Mouse (Mus musculus): ENCODE results near the gene Klf1. TPM values are rescaled to one million over a fixed set of nuclear protein-coding genes. Genes with fewer than 3 reads are reported as not detected.

The Klf1 gene
- polyA plus RNA-seq, 1 experiment from 2014 or later, result 12.9 TPM

- H3K27ac ChIP-seq (ENCODE audit: low read depth, low read length), result no peak overlapping the region
- WGBS, result 88% methylated on average over 3 of the region's 3 CpGs
Measured at GRCm38 (mm10) chr8:84877297-84878035, 24.3 kb upstream of the Klf1 start.

GRCm38 (mm10) chr8:84878915-84879314 is 22.8 kb upstream of the Klf1 start:
- Histone ChIP-seq H3K9ac (ENCODE audit: low read length) (no peak overlapping the region), H3K27ac (ENCODE audit: low read depth, low read length) (no peak overlapping the region), H3K4me2 (ENCODE audit: low read depth) (no peak overlapping the region), H3K27me3 (ENCODE audit: control insufficient read depth, insufficient read depth, low read length) (no peaks in the 10 kb centered on the region), H3K4me3 (ENCODE audit: low read depth, low read length) (no peak overlapping the region), H3K36me3 (ENCODE audit: control insufficient read depth, insufficient read depth, low read length) (no peaks in the 10 kb centered on the region), H3K4me1 (ENCODE audit: control insufficient read depth, insufficient read depth, low read length) (no peaks in the 10 kb centered on the region), H3K9me3 (ENCODE audit: control insufficient read depth, low read length) (no peaks in the 10 kb centered on the region)
- 81% methylated on average over 1 of the region's 1 CpGs for WGBS
- DNase-seq (ENCODE audit: low spot score) (no peak), ATAC-seq (ENCODE audit: insufficient read depth, low FRiP score, low TSS enrichment) (no peak)

More at GRCm38 (mm10) chr8:84877297-84878035, 24.3 kb upstream of the Klf1 start:
- H3K36me3 ChIP-seq (ENCODE audit: control insufficient read depth, insufficient read depth, low read length), result no peaks in the 10 kb centered on the region
- peaks cover 2% of the 10 kb centered on the region; the same call in 1 of the 2 replicates for H3K27me3 ChIP-seq (ENCODE audit: control insufficient read depth, insufficient read depth, low read length)
- H3K9me3 ChIP-seq (ENCODE audit: control insufficient read depth, low read length), result no peaks in the 10 kb centered on the region
- no peak for DNase-seq (ENCODE audit: low spot score)
- no peak overlapping the region for H3K9ac ChIP-seq (ENCODE audit: low read length)
- H3K4me3 ChIP-seq (ENCODE audit: low read depth, low read length), result no peak overlapping the region
- H3K4me1 ChIP-seq (ENCODE audit: control insufficient read depth, insufficient read depth, low read length), result peaks cover 1% of the 10 kb centered on the region; the same call in 1 of the 2 replicates
- ATAC-seq (ENCODE audit: insufficient read depth, low FRiP score, low TSS enrichment), result no peak
- no peak overlapping the region for H3K4me2 ChIP-seq (ENCODE audit: low read depth)

- H3K4me3 ChIP-seq (ENCODE audit: low read depth, low read length), result no peak overlapping the region
- H3K27ac ChIP-seq (ENCODE audit: low read depth, low read length), result no peak overlapping the region
- no peaks in the 10 kb centered on the region for H3K9me3 ChIP-seq (ENCODE audit: control insufficient read depth, low read length)
- 90% methylated on average over 4 of the region's 4 CpGs for WGBS
- no peaks in the 10 kb centered on the region for H3K4me1 ChIP-seq (ENCODE audit: control insufficient read depth, insufficient read depth, low read length)
- H3K27me3 ChIP-seq (ENCODE audit: control insufficient read depth, insufficient read depth, low read length), result no peaks in the 10 kb centered on the region
- peaks cover 2% of the 10 kb centered on the region; the same call in 1 of the 2 replicates for H3K36me3 ChIP-seq (ENCODE audit: control insufficient read depth, insufficient read depth, low read length)
- no peak overlapping the region for H3K9ac ChIP-seq (ENCODE audit: low read length)
- H3K4me2 ChIP-seq (ENCODE audit: low read depth), result no peak overlapping the region
- ATAC-seq (ENCODE audit: insufficient read depth, low FRiP score, low TSS enrichment) (no peak), DNase-seq (ENCODE audit: low spot score) (no peak)
Measured at GRCm38 (mm10) chr8:84884728-84885127, 17.0 kb upstream of the Klf1 start.

GRCm38 (mm10) chr8:84888280-84888679 is 13.4 kb upstream of the Klf1 start:
- H3K9me3 ChIP-seq (ENCODE audit: control insufficient read depth, low read length), result no peaks in the 10 kb centered on the region
- H3K36me3 ChIP-seq (ENCODE audit: control insufficient read depth, insufficient read depth, low read length), result peaks cover 2% of the 10 kb centered on the region; the same call in 1 of the 2 replicates
- no peaks in the 10 kb centered on the region for H3K27me3 ChIP-seq (ENCODE audit: control insufficient read depth, insufficient read depth, low read length)
- DNase-seq (ENCODE audit: low spot score), result no peak
- no peak overlapping the region for H3K4me2 ChIP-seq (ENCODE audit: low read depth)
- H3K4me3 ChIP-seq (ENCODE audit: low read depth, low read length), result no peak overlapping the region
- H3K4me1 ChIP-seq (ENCODE audit: control insufficient read depth, insufficient read depth, low read length), result peaks cover 2% of the 10 kb centered on the region; the same call in 1 of the 2 replicates
- no peak overlapping the region for H3K9ac ChIP-seq (ENCODE audit: low read length)
- 93% methylated on average over 3 of the region's 3 CpGs for WGBS
- no peak overlapping the region for H3K27ac ChIP-seq (ENCODE audit: low read depth, low read length)
- ATAC-seq (ENCODE audit: insufficient read depth, low FRiP score, low TSS enrichment), result no peak

GRCm38 (mm10) chr8:84889141-84889540 is 12.6 kb upstream of the Klf1 start:
- H3K4me1 ChIP-seq (ENCODE audit: control insufficient read depth, insufficient read depth, low read length), result peaks cover 5% of the 10 kb centered on the region; the same call in 1 of the 2 replicates
- 100% methylated on average over 1 of the region's 1 CpGs for WGBS
- no peak overlapping the region for H3K9ac ChIP-seq (ENCODE audit: low read length)
- no peak for ATAC-seq (ENCODE audit: insufficient read depth, low FRiP score, low TSS enrichment)
- H3K4me3 ChIP-seq (ENCODE audit: low read depth, low read length), result no peak overlapping the region
- H3K9me3 ChIP-seq (ENCODE audit: control insufficient read depth, low read length), result no peaks in the 10 kb centered on the region
- no peak overlapping the region for H3K4me2 ChIP-seq (ENCODE audit: low read depth)
- H3K27me3 ChIP-seq (ENCODE audit: control insufficient read depth, insufficient read depth, low read length), result no peaks in the 10 kb centered on the region
- peaks cover 2% of the 10 kb centered on the region; the same call in 1 of the 2 replicates for H3K36me3 ChIP-seq (ENCODE audit: control insufficient read depth, insufficient read depth, low read length)
- no peak for DNase-seq (ENCODE audit: low spot score)
- H3K27ac ChIP-seq (ENCODE audit: low read depth, low read length), result no peak overlapping the region

- ATAC-seq (ENCODE audit: insufficient read depth, low FRiP score, low TSS enrichment) (peak; percentile 36), DNase-seq (ENCODE audit: low spot score) (no peak)
- no peaks in the 10 kb centered on the region for H3K9me3 ChIP-seq (ENCODE audit: control insufficient read depth, low read length)
- H3K4me3 ChIP-seq (ENCODE audit: low read depth, low read length), result peak overlapping the region; percentile 63
- WGBS, result 14% methylated on average over 31 of the region's 31 CpGs
- H3K4me1 ChIP-seq (ENCODE audit: control insufficient read depth, insufficient read depth, low read length), result peaks cover 5% of the 10 kb centered on the region; the same call in 1 of the 2 replicates
- H3K27ac ChIP-seq (ENCODE audit: low read depth, low read length), result no peak overlapping the region
- H3K36me3 ChIP-seq (ENCODE audit: control insufficient read depth, insufficient read depth, low read length), result no peaks in the 10 kb centered on the region; the same call in 1 of the 2 replicates
- H3K4me2 ChIP-seq (ENCODE audit: low read depth), result peak overlapping the region; percentile 70
- H3K9ac ChIP-seq (ENCODE audit: low read length), result peak overlapping the region; percentile 57
- no peaks in the 10 kb centered on the region for H3K27me3 ChIP-seq (ENCODE audit: control insufficient read depth, insufficient read depth, low read length)
Measured at GRCm38 (mm10) chr8:84892993-84893708, 8.6 kb upstream of the Klf1 start.

GRCm38 (mm10) chr8:84893709-84894134 is 8.0 kb upstream of the Klf1 start, which contains the start of gene Gcdh:
Gcdh (minus strand) TSS chr8:84893921.
- peaks cover 5% of the 10 kb centered on the region; the same call in 1 of the 2 replicates for H3K4me1 ChIP-seq (ENCODE audit: control insufficient read depth, insufficient read depth, low read length)
- no peaks in the 10 kb centered on the region; the same call in 1 of the 2 replicates for H3K36me3 ChIP-seq (ENCODE audit: control insufficient read depth, insufficient read depth, low read length)
- H3K27ac ChIP-seq (ENCODE audit: low read depth, low read length), result no peak within 1 kb of the TSS
- peak within 1 kb of the TSS; percentile 63 for H3K4me3 ChIP-seq (ENCODE audit: low read depth, low read length)
- WGBS, result 0% methylated on average over 11 of the region's 11 CpGs
- DNase-seq (ENCODE audit: low spot score) (peak; percentile 89), ATAC-seq (ENCODE audit: insufficient read depth, low FRiP score, low TSS enrichment) (peak; percentile 94)
- no peaks in the 10 kb centered on the region for H3K27me3 ChIP-seq (ENCODE audit: control insufficient read depth, insufficient read depth, low read length)
- H3K4me2 ChIP-seq (ENCODE audit: low read depth), result peak within 1 kb of the TSS; percentile 70
- H3K9ac ChIP-seq (ENCODE audit: low read length), result peak within 1 kb of the TSS; percentile 57
- no peaks in the 10 kb centered on the region for H3K9me3 ChIP-seq (ENCODE audit: control insufficient read depth, low read length)

GRCm38 (mm10) chr8:84895963-84896362 is 5.8 kb upstream of the Klf1 start:
- DNase-seq (ENCODE audit: low spot score) (no peak), ATAC-seq (ENCODE audit: insufficient read depth, low FRiP score, low TSS enrichment) (no peak)
- no peaks in the 10 kb centered on the region for H3K9me3 ChIP-seq (ENCODE audit: control insufficient read depth, low read length)
- peaks cover 5% of the 10 kb centered on the region; the same call in 1 of the 2 replicates for H3K4me1 ChIP-seq (ENCODE audit: control insufficient read depth, insufficient read depth, low read length)
- no peak overlapping the region for H3K4me3 ChIP-seq (ENCODE audit: low read depth, low read length)
- H3K4me2 ChIP-seq (ENCODE audit: low read depth), result no peak overlapping the region
- no peaks in the 10 kb centered on the region; the same call in 1 of the 2 replicates for H3K36me3 ChIP-seq (ENCODE audit: control insufficient read depth, insufficient read depth, low read length)
- WGBS, result 89% methylated on average over 5 of the region's 5 CpGs
- H3K27me3 ChIP-seq (ENCODE audit: control insufficient read depth, insufficient read depth, low read length), result no peaks in the 10 kb centered on the region
- no peak overlapping the region for H3K27ac ChIP-seq (ENCODE audit: low read depth, low read length)
- no peak overlapping the region for H3K9ac ChIP-seq (ENCODE audit: low read length)
